Mouse (Mus musculus): ENCODE results near the gene Poldip2. TPM values are rescaled to one million over a fixed set of nuclear protein-coding genes. Genes with fewer than 3 reads are reported as not detected.

Gene Poldip2
- polyA plus RNA-seq, 1 experiment: 16.7 TPM

- TF ChIP-seq FLI1 (IDR thresholded peaks at IDR 0.05; ENCODE audit: low read length) (no peak), GATA1 (IDR thresholded peaks at IDR 0.05; ENCODE audit: borderline replicate concordance, low read length) (no peak)
- Histone ChIP-seq H3K4me3 (replicated peaks) (no peak overlapping the region), H3K36me3 (replicated peaks; ENCODE audit: low read length) (no peaks in the 10 kb centered on the region), H3K9me3 (0 out of 2 replicates have a peak, but pooled peaks cover 1% of the 10 kb centered on the region), H3K4me1 (peaks cover 25% of the 10 kb centered on the region), H3K27me3 (replicated peaks) (peaks cover 82% of the 10 kb centered on the region)
Observed at GRCm38 (mm10) chr11:78499543-78499942, 12.4 kb upstream of the Poldip2 start.

- peaks cover 25% of the 10 kb centered on the region for H3K4me1 ChIP-seq
- no peak for TF ChIP-seq FLI1 (IDR thresholded peaks at IDR 0.05; ENCODE audit: low read length)
- TF ChIP-seq GATA1 (IDR thresholded peaks at IDR 0.05; ENCODE audit: borderline replicate concordance, low read length): no peak
- no peak overlapping the region for H3K4me3 ChIP-seq (replicated peaks)
- H3K36me3 ChIP-seq (replicated peaks; ENCODE audit: low read length): peaks cover 11% of the 10 kb centered on the region
- H3K9me3 ChIP-seq: no peaks in the 10 kb centered on the region
- H3K27me3 ChIP-seq (replicated peaks): peaks cover 71% of the 10 kb centered on the region
Observed at GRCm38 (mm10) chr11:78500623-78501202, 11.3 kb upstream of the Poldip2 start.

- Histone ChIP-seq H3K4me1 (peaks cover 21% of the 10 kb centered on the region), H3K9me3 (no peaks in the 10 kb centered on the region), H3K27me3 (replicated peaks) (peaks cover 63% of the 10 kb centered on the region), H3K4me3 (replicated peaks) (no peak overlapping the region), H3K36me3 (replicated peaks; ENCODE audit: low read length) (peaks cover 19% of the 10 kb centered on the region)
- TF ChIP-seq FLI1 (IDR thresholded peaks at IDR 0.05; ENCODE audit: low read length) (no peak), GATA1 (IDR thresholded peaks at IDR 0.05; ENCODE audit: borderline replicate concordance, low read length) (no peak)
Observed at GRCm38 (mm10) chr11:78501529-78501928, 10.5 kb upstream of the Poldip2 start.

- H3K4me1 ChIP-seq: peaks cover 6% of the 10 kb centered on the region
Observed at GRCm38 (mm10) chr11:78502909-78503650, 8.9 kb upstream of the Poldip2 start, which contains the start of gene Sebox. Gene Sebox, plus strand, starts transcription at chr11:78503447.

DNA sequence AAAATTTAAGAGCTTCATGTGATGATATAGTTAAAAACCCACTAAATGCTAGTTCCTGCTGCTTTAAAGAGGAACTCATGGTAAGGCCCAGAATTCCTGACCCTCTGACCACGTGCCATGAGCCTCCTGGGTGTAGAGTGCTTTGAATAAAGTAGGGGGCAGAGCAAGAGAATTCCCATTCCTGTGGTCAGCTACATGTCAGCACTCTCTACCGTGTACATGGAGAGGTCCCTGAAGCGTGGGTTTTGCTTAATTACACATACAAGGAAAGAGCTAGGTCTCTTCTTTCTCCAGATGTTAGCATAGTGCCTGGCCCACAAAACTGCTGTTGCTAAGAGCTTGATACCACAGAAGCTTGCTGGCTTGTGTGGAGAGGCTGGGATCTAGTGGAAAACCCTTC, 6.6 kb upstream of the Poldip2 start:
- Histone ChIP-seq H3K4me1 (0 out of 2 replicates have a peak, but pooled peaks cover 3% of the 10 kb centered on the region), H3K4me3 (replicated peaks) (no peak overlapping the region), H3K36me3 (replicated peaks; ENCODE audit: low read length) (peaks cover 55% of the 10 kb centered on the region)

More at GRCm38 (mm10) chr11:78502909-78503650, 8.9 kb upstream of the Poldip2 start, which contains the start of gene Sebox:
- Histone ChIP-seq H3K4me3 (replicated peaks) (no peak within 1 kb of the TSS), H3K9me3 (no peaks in the 10 kb centered on the region), H3K36me3 (replicated peaks; ENCODE audit: low read length) (peaks cover 35% of the 10 kb centered on the region), H3K27me3 (replicated peaks) (peaks cover 50% of the 10 kb centered on the region)
- TF ChIP-seq FLI1 (IDR thresholded peaks at IDR 0.05; ENCODE audit: low read length) (no peak), GATA1 (IDR thresholded peaks at IDR 0.05; ENCODE audit: borderline replicate concordance, low read length) (no peak)

DNA sequence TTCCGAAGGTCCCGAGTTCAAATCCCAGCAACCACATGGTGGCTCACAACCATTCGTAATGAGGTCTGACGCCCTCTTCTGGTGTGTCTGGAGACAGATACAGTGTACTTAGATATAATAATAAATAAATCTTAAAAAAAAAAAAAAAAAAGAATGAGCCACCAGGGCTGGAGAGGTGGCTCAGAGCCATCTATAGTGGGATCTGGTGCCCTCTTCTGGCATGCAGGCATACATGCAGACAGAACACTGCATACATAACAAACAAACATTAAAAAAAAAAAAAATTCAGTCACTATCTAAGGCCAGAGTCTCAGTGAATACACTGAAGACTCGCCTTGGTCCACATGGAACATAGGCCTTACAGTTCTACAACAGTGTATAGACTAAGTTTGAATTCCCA, 2.8 kb upstream of the Poldip2 start:
- Histone ChIP-seq H3K4me3 (replicated peaks) (no peak overlapping the region), H3K27me3 (replicated peaks) (no peaks in the 10 kb centered on the region), H3K4me1 (peaks cover 24% of the 10 kb centered on the region), H3K9me3 (no peaks in the 10 kb centered on the region), H3K36me3 (replicated peaks; ENCODE audit: low read length) (peaks cover 62% of the 10 kb centered on the region)
- TF ChIP-seq FLI1 (IDR thresholded peaks at IDR 0.05; ENCODE audit: low read length): no peak
- no peak for TF ChIP-seq GATA1 (IDR thresholded peaks at IDR 0.05; ENCODE audit: borderline replicate concordance, low read length)

More for the DNA sequence above, 6.6 kb upstream of the Poldip2 start:
- H3K27me3 ChIP-seq (replicated peaks): peaks cover 28% of the 10 kb centered on the region
- no peak for TF ChIP-seq FLI1 (IDR thresholded peaks at IDR 0.05; ENCODE audit: low read length)
- TF ChIP-seq GATA1 (IDR thresholded peaks at IDR 0.05; ENCODE audit: borderline replicate concordance, low read length): no peak
- no peaks in the 10 kb centered on the region for H3K9me3 ChIP-seq

DNA sequence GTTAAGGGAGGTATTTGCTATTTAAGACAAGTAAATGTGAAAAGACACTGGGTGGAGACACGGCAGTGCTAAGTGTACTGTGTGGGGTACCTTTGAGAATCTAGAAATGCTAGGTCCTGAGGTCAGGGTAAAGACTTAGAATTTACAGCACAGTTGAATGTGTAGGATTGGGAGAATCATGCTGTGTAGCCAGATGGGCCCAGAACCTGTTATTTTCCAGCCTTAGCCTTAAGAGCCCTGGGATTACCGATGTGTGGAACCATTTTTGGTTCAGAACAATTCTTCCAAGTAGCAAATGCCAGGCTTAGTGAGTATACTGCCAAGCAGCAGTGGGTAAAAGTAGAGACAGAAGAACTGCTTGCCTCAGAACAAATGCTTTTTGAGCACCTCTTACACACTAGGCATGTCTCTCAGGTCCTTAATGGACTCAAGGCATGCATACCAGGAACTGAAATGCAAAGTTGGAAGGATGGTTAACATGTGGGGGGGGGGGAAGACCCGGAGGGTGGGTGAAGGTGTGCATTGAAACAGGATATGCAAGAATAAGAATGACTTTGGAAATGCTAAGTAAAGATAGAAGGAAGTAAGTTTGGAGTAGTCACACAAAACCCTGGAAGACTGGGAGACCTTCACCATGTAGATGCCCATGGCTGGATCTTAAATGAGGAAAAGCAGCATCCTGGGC, 1.3 kb downstream of the Poldip2 start:
- H3K4me3 ChIP-seq (replicated peaks): peak overlapping the region; percentile 96
- peaks cover 36% of the 10 kb centered on the region for H3K4me1 ChIP-seq
- H3K36me3 ChIP-seq (replicated peaks; ENCODE audit: low read length): peaks cover 61% of the 10 kb centered on the region
- H3K27me3 ChIP-seq (replicated peaks): no peaks in the 10 kb centered on the region
- TF ChIP-seq GATA1 (IDR thresholded peaks at IDR 0.05; ENCODE audit: borderline replicate concordance, low read length): no peak
- no peak for TF ChIP-seq FLI1 (IDR thresholded peaks at IDR 0.05; ENCODE audit: low read length)
- H3K9me3 ChIP-seq: no peaks in the 10 kb centered on the region

GRCm38 (mm10) chr11:78515549-78516325, 3.7 kb downstream of the Poldip2 start:
- Histone ChIP-seq H3K27me3 (replicated peaks) (no peaks in the 10 kb centered on the region), H3K4me3 (replicated peaks) (no peak overlapping the region), H3K9me3 (no peaks in the 10 kb centered on the region), H3K36me3 (replicated peaks; ENCODE audit: low read length) (peaks cover 67% of the 10 kb centered on the region), H3K4me1 (peaks cover 36% of the 10 kb centered on the region)
- TF ChIP-seq FLI1 (IDR thresholded peaks at IDR 0.05; ENCODE audit: low read length) (no peak), GATA1 (IDR thresholded peaks at IDR 0.05; ENCODE audit: borderline replicate concordance, low read length) (no peak)

- TF ChIP-seq FLI1 (IDR thresholded peaks at IDR 0.05; ENCODE audit: low read length) (no peak), GATA1 (IDR thresholded peaks at IDR 0.05; ENCODE audit: borderline replicate concordance, low read length) (no peak)
- Histone ChIP-seq H3K4me1 (peaks cover 17% of the 10 kb centered on the region), H3K9me3 (no peaks in the 10 kb centered on the region), H3K4me3 (replicated peaks) (no peak overlapping the region), H3K27me3 (replicated peaks) (no peaks in the 10 kb centered on the region), H3K36me3 (replicated peaks; ENCODE audit: low read length) (peaks cover 94% of the 10 kb centered on the region)
Observed at GRCm38 (mm10) chr11:78518931-78519330, 6.9 kb downstream of the Poldip2 start.

Measured in megakaryocyte, embryonic 14.5 days (primary cell).